Mouse (Mus musculus) embryo, embryonic 11 days (tissue): ENCODE measurements around the gene Slc25a36.

ENCODE experiments used
- DNase-seq: peaks from one replicate; pipeline ENCODE4 v3.0.0-alpha.2; 2015

Slc25a36 gene

GRCm38 (mm10) chr9:97106481-97107160 lies 4.3 kb downstream of the Slc25a36 start:
- DNase-seq = no peak

GRCm38 (mm10) chr9:97105400-97105985 lies 5.5 kb downstream of the Slc25a36 start:
- DNase-seq = no peak

- no peak for DNase-seq
Measured at GRCm38 (mm10) chr9:97103376-97104061, 7.4 kb downstream of the Slc25a36 start.

GRCm38 (mm10) chr9:97098985-97099384 lies 12.0 kb downstream of the Slc25a36 start:
- no peak for DNase-seq

GRCm38 (mm10) chr9:97096180-97096579 lies 14.8 kb downstream of the Slc25a36 start:
- DNase-seq = no peak

GRCm38 (mm10) chr9:97087850-97088249 lies 23.1 kb downstream of the Slc25a36 start:
- DNase-seq = no peak

GRCm38 (mm10) chr9:97084628-97085027 lies 26.3 kb downstream of the Slc25a36 start:
- no peak for DNase-seq

- DNase-seq = no peak
Measured at GRCm38 (mm10) chr9:97081106-97081862, 29.7 kb downstream of the Slc25a36 start.

- no peak for DNase-seq
Measured at GRCm38 (mm10) chr9:97069911-97070310, 41.0 kb downstream of the Slc25a36 start.

GRCm38 (mm10) chr9:97069466-97069865 lies 41.5 kb downstream of the Slc25a36 start:
- DNase-seq = no peak

GRCm38 (mm10) chr9:97068201-97069095 lies 42.5 kb downstream of the Slc25a36 start:
- DNase-seq = peak; percentile 95

- no peak for DNase-seq
Measured at GRCm38 (mm10) chr9:97067761-97068160, 43.2 kb downstream of the Slc25a36 start.

GRCm38 (mm10) chr9:97065885-97066284 lies 45.1 kb downstream of the Slc25a36 start:
- peak; percentile 33 for DNase-seq

- no peak for DNase-seq
Measured at GRCm38 (mm10) chr9:97065216-97065615, 45.7 kb downstream of the Slc25a36 start.

- no peak for DNase-seq
Measured at GRCm38 (mm10) chr9:97064161-97064560, 46.8 kb downstream of the Slc25a36 start.

GRCm38 (mm10) chr9:97061696-97062095 lies 49.3 kb downstream of the Slc25a36 start:
- no peak for DNase-seq

GRCm38 (mm10) chr9:97056541-97057338 lies 54.2 kb downstream of the Slc25a36 start:
- peak; percentile 45 for DNase-seq

- peak; percentile 51 for DNase-seq
Measured at GRCm38 (mm10) chr9:97055906-97056305, 55.1 kb downstream of the Slc25a36 start.

- DNase-seq = peak; percentile 82
Measured at GRCm38 (mm10) chr9:97051176-97051575, 59.8 kb downstream of the Slc25a36 start.

- DNase-seq = no peak
Measured at GRCm38 (mm10) chr9:97046240-97046639, 64.7 kb downstream of the Slc25a36 start.

- no peak for DNase-seq
Measured at GRCm38 (mm10) chr9:97041633-97042032, 69.3 kb downstream of the Slc25a36 start.
